ENCODE assay signal across 21 mouse cellular contexts in the genomic region with DNA sequence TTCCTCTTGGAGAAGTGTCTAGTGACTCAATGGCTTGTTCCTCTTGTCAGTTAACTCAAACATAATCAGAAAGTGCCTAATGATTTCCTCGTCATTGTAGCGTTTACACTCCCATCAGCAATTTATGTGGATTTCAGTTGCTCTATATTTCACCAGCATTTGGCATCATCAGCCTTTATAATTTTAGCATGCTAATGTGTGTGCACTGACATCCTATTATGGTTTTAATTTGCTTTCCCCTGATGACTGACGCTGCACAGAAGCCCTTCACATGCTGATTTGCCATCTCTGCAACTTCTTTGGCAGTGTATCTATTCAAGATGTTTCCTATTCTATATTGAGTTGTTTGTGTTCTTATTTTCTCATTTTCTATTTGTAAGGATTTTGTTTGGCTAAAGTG.
"Had no signal": no experiment of that assay in that cellular context is flagged by ENCODE, and none has a peak within 500 bp of the region (broad histone marks: within the 10 kb centered on the region; RNA-seq: fewer than 3 reads in every experiment).

No protein-coding gene starts in this region.

- DNase-seq: kidney, postnatal 25 days; layer of hippocampus, adult 9-11 months; liver; lung, adult 18-20 months; lung, postnatal 10 days; lung, postnatal 36 days; thymus, postnatal 25 days had no signal

- ATAC-seq: liver, embryonic 12.5 days; midbrain, embryonic 13.5 days; midbrain, embryonic 16.5 days had no signal

- H3K9ac ChIP-seq: limb, embryonic 13.5 days; liver, embryonic 12.5 days; liver, embryonic 15.5 days; lung, embryonic 15.5 days; midbrain, embryonic 13.5 days; neural tube, embryonic 13.5 days had no signal

- H3K4me2 ChIP-seq: limb, embryonic 13.5 days; liver, embryonic 12.5 days; liver, embryonic 15.5 days; lung, embryonic 15.5 days; midbrain, embryonic 13.5 days; neural tube, embryonic 13.5 days had no signal

- H3K4me1 ChIP-seq: limb, embryonic 10.5 days; limb, embryonic 13.5 days; liver, embryonic 12.5 days; liver, embryonic 15.5 days; lung, embryonic 15.5 days; megakaryocyte, embryonic 14.5 days; midbrain, embryonic 10.5 days; midbrain, embryonic 13.5 days; neural tube, embryonic 13.5 days had no signal

- H3K9me3 ChIP-seq: limb, embryonic 10.5 days; limb, embryonic 13.5 days; liver, embryonic 12.5 days; liver, embryonic 15.5 days; lung, embryonic 15.5 days; megakaryocyte, embryonic 14.5 days; midbrain, embryonic 10.5 days; midbrain, embryonic 13.5 days; neural tube, embryonic 13.5 days had no signal

- H3K4me3 ChIP-seq: layer of hippocampus, adult 2 months; limb, embryonic 10.5 days; limb, embryonic 13.5 days; liver, embryonic 12.5 days; liver, embryonic 15.5 days; lung, embryonic 15.5 days; megakaryocyte, embryonic 14.5 days; midbrain, embryonic 10.5 days; midbrain, embryonic 13.5 days; myocyte; neural tube, embryonic 13.5 days had no signal

- H3K27ac ChIP-seq: kidney, postnatal 0 days; layer of hippocampus, adult 2 months; limb, embryonic 10.5 days; limb, embryonic 13.5 days; liver, embryonic 12.5 days; liver, embryonic 15.5 days; lung, embryonic 15.5 days; midbrain, embryonic 10.5 days; midbrain, embryonic 13.5 days; neural tube, embryonic 13.5 days; stomach, postnatal 0 days had no signal

- H3K36me3 ChIP-seq: limb, embryonic 10.5 days; limb, embryonic 13.5 days; liver, embryonic 12.5 days; liver, embryonic 15.5 days; lung, embryonic 15.5 days; midbrain, embryonic 10.5 days; midbrain, embryonic 13.5 days; neural tube, embryonic 13.5 days had no signal

- H3K27me3 ChIP-seq: limb, embryonic 13.5 days; liver, embryonic 12.5 days; liver, embryonic 15.5 days; lung, embryonic 15.5 days; megakaryocyte, embryonic 14.5 days; midbrain, embryonic 13.5 days; neural tube, embryonic 13.5 days had no signal
